Mouse (Mus musculus) CH12.LX (cell line): ENCODE results near the gene Nlgn1.

Source experiments
- CTCF ChIP-seq, 2 experiments: IDR thresholded peaks in 1 of 2; conservative IDR thresholded peaks in 1 of 2; 2 replicates each; pipeline ENCODE4 v1.5.1; 2011 to 2012; ENCODE audit warnings: low read depth in 2 of 2, low read length in 2 of 2, improper control_type of control experiment in 1 of 2, inconsistent platforms in 1 of 2, mild to moderate bottlenecking in 1 of 2, moderate library complexity in 1 of 2
- HCFC1 ChIP-seq: IDR thresholded peaks from 2 replicates; pipeline ENCODE4 v1.6.1; 2012; ENCODE audit warnings: low read depth, mild to moderate bottlenecking, inconsistent platforms, low read length, improper control_type of control experiment
- POLR2AphosphoS2 ChIP-seq: IDR thresholded peaks from 2 replicates; pipeline ENCODE4 v1.6.1; 2011; ENCODE audit warnings: low read depth, low read length, improper control_type of control experiment
- TBP ChIP-seq: conservative IDR thresholded peaks from 2 replicates; pipeline ENCODE4 v1.6.1; 2011; ENCODE audit warnings: low read depth, low read length, improper control_type of control experiment
- USF1 ChIP-seq: IDR thresholded peaks from 2 replicates; pipeline ENCODE4 v1.6.1; 2014; ENCODE audit warnings: low read depth, mild to moderate bottlenecking, inconsistent platforms, low read length, improper control_type of control experiment
- ZNF384 ChIP-seq: IDR thresholded peaks from 2 replicates; pipeline ENCODE4 v1.6.1; 2012; ENCODE audit warnings: low read depth, low read length, improper control_type of control experiment, inconsistent platforms

DNA sequence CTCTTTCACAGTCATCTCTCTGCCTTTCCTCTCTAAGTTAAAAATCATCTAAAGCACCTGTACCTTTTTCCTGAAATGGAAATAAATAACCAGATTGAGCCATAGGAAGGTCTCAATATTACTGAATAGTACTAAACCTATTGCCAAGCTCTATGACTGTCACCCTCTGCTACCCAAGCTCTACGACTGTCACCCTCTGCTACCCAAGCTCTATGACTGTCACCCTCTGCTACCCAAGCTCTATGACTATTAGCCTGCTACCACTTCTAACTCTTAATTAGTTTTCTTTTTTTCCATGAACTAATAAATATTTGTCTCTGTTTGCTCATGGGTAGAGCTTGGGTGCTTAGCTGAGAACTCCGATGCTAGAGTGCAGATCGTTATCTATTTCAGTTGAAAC, 368.0 kb downstream of the Nlgn1 start:
- TF ChIP-seq HCFC1 (no peak), USF1 (no peak), TBP (no peak), ZNF384 (no peak), POLR2AphosphoS2 (no peak), CTCF (conservative IDR thresholded peaks at IDR 0.05 in 1 of 2, IDR thresholded peaks at IDR 0.05 in 1 of 2; ENCODE audit: low read depth in 2 of 2, low read length in 2 of 2) (no peak)
